Mouse (Mus musculus) T-helper 17 cell (primary cell): ENCODE measurements at regions not wholly inside any gene's neighbourhood (a gene's known extent, or its start where the extent isn't known, plus 50 kb on each side); places are given as distances from the start of the nearest gene placed in this dataset.

Experiments used
- in situ Hi-C, 2 experiments: fragments of 300-600 bp; cut with MboI, MseI; formaldehyde crosslinking; loops; 1 replicate in 1 of 2; 2 replicates in 1 of 2; pipeline ENCODE4 v1.15.1; 2025; ENCODE audit warnings: high pct_unique_total_duplicates in 2 of 2

GRCm38 (mm10) chr16:18683556-18683955 lies 53.8 kb upstream of the Sept5 start:
- in situ Hi-C loops: no loop called here

GRCm38 (mm10) chr16:18686044-18686761 lies 56.4 kb upstream of the Sept5 start:
- in situ Hi-C loops: no loop called here

GRCm38 (mm10) chr16:18686916-18687315 lies 57.2 kb upstream of the Sept5 start:
- in situ Hi-C loops: no loop called here

- in situ Hi-C loops: no loop called here
These were observed 57.6 kb upstream of the Sept5 start for GRCm38 (mm10) chr16:18687367-18687766.

- in situ Hi-C loops: loop anchor here (5.0 to 10.0 kb wide), 2 partner anchors 102 to 159 kb away; no protein-coding TSS in a partner anchor
These were observed 65.8 kb upstream of the Sept5 start for GRCm38 (mm10) chr16:18695596-18695995.

GRCm38 (mm10) chr16:18696074-18696819 lies 66.5 kb upstream of the Sept5 start:
- in situ Hi-C loops: loop anchor here (5.0 to 10.0 kb wide), 2 partner anchors 101 to 159 kb away; no protein-coding TSS in a partner anchor

GRCm38 (mm10) chr16:18696820-18697168 lies 67.0 kb upstream of the Sept5 start:
- in situ Hi-C loops: loop anchor here (5.0 to 10.0 kb wide), 2 partner anchors 101 to 158 kb away; no protein-coding TSS in a partner anchor

GRCm38 (mm10) chr16:18704126-18704525 lies 72.5 kb upstream of the Cldn5 start:
- in situ Hi-C loops: no loop called here

GRCm38 (mm10) chr16:18705028-18705648 lies 71.5 kb upstream of the Cldn5 start:
- in situ Hi-C loops: no loop called here

GRCm38 (mm10) chr16:18711637-18712125 lies 65.0 kb upstream of the Cldn5 start:
- in situ Hi-C loops: no loop called here

- in situ Hi-C loops: no loop called here
These were observed 63.6 kb upstream of the Cldn5 start for GRCm38 (mm10) chr16:18713017-18713416.

GRCm38 (mm10) chr16:18715381-18715780 lies 61.3 kb upstream of the Cldn5 start:
- in situ Hi-C loops: loop anchor here in 1 of 2 experiments (5.0 kb wide), 1 partner anchor 52 kb away; no protein-coding TSS in a partner anchor

GRCm38 (mm10) chr16:18718040-18718439 lies 58.6 kb upstream of the Cldn5 start:
- in situ Hi-C loops: loop anchor here in 1 of 2 experiments (5.0 kb wide), 1 partner anchor 49 kb away; no protein-coding TSS in a partner anchor

- in situ Hi-C loops: no loop called here
These were observed 56.0 kb upstream of the Cldn5 start for GRCm38 (mm10) chr16:18720433-18721233.

GRCm38 (mm10) chr16:18723186-18723843 lies 53.3 kb upstream of the Cldn5 start:
- in situ Hi-C loops: no loop called here

GRCm38 (mm10) chr16:18723874-18724273 lies 52.8 kb upstream of the Cldn5 start:
- in situ Hi-C loops: no loop called here

- in situ Hi-C loops: no loop called here
These were observed 51.9 kb upstream of the Cldn5 start for GRCm38 (mm10) chr16:18724706-18725105.
